Mouse (Mus musculus) CH12.LX (cell line): ENCODE data around the gene Spsb4. TPM values are rescaled to one million over a fixed set of nuclear protein-coding genes. Genes with fewer than 3 reads are reported as not detected.

Experiments
- DNase-seq: peaks from one replicate; pipeline ENCODE4 v3.0.0-alpha.2; 2013; ENCODE audit errors: extremely low read depth
- H3K27ac ChIP-seq: 2 replicates; pipeline ENCODE4 v1.5.1; 2012; ENCODE audit warnings: low read depth, mild to moderate bottlenecking, control low read depth, moderate library complexity; ENCODE audit not compliant: insufficient read depth
- H3K27me3 ChIP-seq: replicated peaks from 2 replicates; pipeline ENCODE3; 2012; ENCODE audit warnings: inconsistent platforms
- H3K36me3 ChIP-seq, 2 experiments: replicated peaks in 1 of 2; 2 replicates each; pipeline versions ENCODE3 to v1.6.1; 2012; ENCODE audit warnings: inconsistent platforms in 1 of 2, low read length in 1 of 2, mild to moderate bottlenecking in 1 of 2, mixed read lengths in 1 of 2, moderate library complexity in 1 of 2; ENCODE audit not compliant: control insufficient read depth in 1 of 2, insufficient read depth in 1 of 2
- H3K4me1 ChIP-seq, 2 experiments: 2 replicates each; pipeline ENCODE4 v1.6.1; 2012; ENCODE audit warnings: inconsistent platforms in 1 of 2, moderate library complexity in 1 of 2; ENCODE audit not compliant: insufficient read depth in 2 of 2, control insufficient read depth in 1 of 2
- H3K4me2 ChIP-seq: 2 replicates; pipeline ENCODE4 v1.6.1; 2012; ENCODE audit warnings: low read depth, mild to moderate bottlenecking, control low read depth; ENCODE audit not compliant: poor library complexity, insufficient read depth, severe bottlenecking
- H3K4me3 ChIP-seq, 3 experiments: fragments of 150-350 bp in 1 of 3; sonication (generic) in 1 of 3; replicated peaks in 1 of 3; 2 replicates each; pipeline versions ENCODE3 to v1.5.1; 2011 to 2012; ENCODE audit warnings: low read depth in 2 of 3, low read length in 2 of 3, mild to moderate bottlenecking in 2 of 3, moderate library complexity in 2 of 3, control low read depth in 1 of 3, improper control_type of control experiment in 1 of 3, inconsistent platforms in 1 of 3, mixed read lengths in 1 of 3; ENCODE audit not compliant: poor library complexity in 1 of 3
- H3K79me2 ChIP-seq: replicated peaks from 2 replicates; pipeline ENCODE4 v1.6.1; 2012; ENCODE audit warnings: mild to moderate bottlenecking, moderate library complexity; ENCODE audit not compliant: control insufficient read depth, poor library complexity, insufficient read depth, severe bottlenecking; ENCODE audit errors: extremely low read depth
- H3K9ac ChIP-seq: 2 replicates; pipeline ENCODE4 v1.6.1; 2012; ENCODE audit warnings: low read depth, mild to moderate bottlenecking, control low read depth, moderate library complexity; ENCODE audit not compliant: insufficient read depth
- H3K9me3 ChIP-seq: replicated peaks from 2 replicates; pipeline ENCODE3; 2012; ENCODE audit warnings: low read length, inconsistent platforms, mixed read lengths
- BHLHE40 ChIP-seq: IDR thresholded peaks from 2 replicates; pipeline ENCODE4 v1.6.1; 2011; ENCODE audit warnings: mild to moderate bottlenecking, low read depth, low read length, improper control_type of control experiment
- HCFC1 ChIP-seq: IDR thresholded peaks from 2 replicates; pipeline ENCODE4 v1.6.1; 2012; ENCODE audit warnings: low read depth, mild to moderate bottlenecking, inconsistent platforms, low read length, improper control_type of control experiment
- JUND ChIP-seq: conservative IDR thresholded peaks from 2 replicates; pipeline ENCODE4 v1.6.1; 2011; ENCODE audit warnings: low read depth, low read length, improper control_type of control experiment
- KAT2A ChIP-seq: IDR thresholded peaks from 2 replicates; pipeline ENCODE4 v1.6.1; 2012; ENCODE audit warnings: low read length, improper control_type of control experiment, inconsistent platforms; ENCODE audit not compliant: insufficient replicate concordance
- MAFK ChIP-seq: IDR thresholded peaks from 2 replicates; pipeline ENCODE4 v1.6.1; 2011; ENCODE audit warnings: low read length, improper control_type of control experiment; ENCODE audit not compliant: insufficient replicate concordance
- MEF2A ChIP-seq: IDR thresholded peaks from 2 replicates; pipeline ENCODE4 v1.6.1; 2014; ENCODE audit warnings: low read depth, mild to moderate bottlenecking, inconsistent platforms, low read length, improper control_type of control experiment, borderline replicate concordance
- MXI1 ChIP-seq: IDR thresholded peaks from 2 replicates; pipeline ENCODE4 v1.6.1; 2011; ENCODE audit warnings: mild to moderate bottlenecking, low read depth, low read length, improper control_type of control experiment
- NRF1 ChIP-seq: IDR thresholded peaks from 2 replicates; pipeline ENCODE4 v1.6.1; 2014; ENCODE audit warnings: low read depth, mild to moderate bottlenecking, inconsistent platforms, low read length, improper control_type of control experiment, moderate library complexity
- RAD21 ChIP-seq: IDR thresholded peaks from 2 replicates; pipeline ENCODE4 v1.6.1; 2011; ENCODE audit warnings: low read depth, mild to moderate bottlenecking, low read length, improper control_type of control experiment, moderate library complexity
- SMC3 ChIP-seq: IDR thresholded peaks from 2 replicates; pipeline ENCODE4 v1.6.1; 2011; ENCODE audit warnings: low read depth, low read length, improper control_type of control experiment
- USF1 ChIP-seq: IDR thresholded peaks from 2 replicates; pipeline ENCODE4 v1.6.1; 2014; ENCODE audit warnings: low read depth, mild to moderate bottlenecking, inconsistent platforms, low read length, improper control_type of control experiment
- ZC3H11A ChIP-seq: IDR thresholded peaks from 2 replicates; pipeline ENCODE4 v1.6.1; 2012; ENCODE audit warnings: low read depth, mild to moderate bottlenecking, inconsistent platforms, low read length, improper control_type of control experiment
- ZKSCAN1 ChIP-seq: IDR thresholded peaks from 2 replicates; pipeline ENCODE4 v1.6.1; 2012; ENCODE audit warnings: low read depth, inconsistent platforms, low read length, improper control_type of control experiment, borderline replicate concordance
- ZMIZ1 ChIP-seq: IDR thresholded peaks from 2 replicates; pipeline ENCODE4 v1.6.1; 2012; ENCODE audit warnings: low read depth, mild to moderate bottlenecking, inconsistent platforms, low read length, improper control_type of control experiment
- dilution Hi-C: fragments of 300-500 bp; cut with MboI; formaldehyde crosslinking; loops from 2 replicates; pipeline ENCODE4 v1.14.3; 2020; ENCODE audit warnings: low sequenced_read_pairs; ENCODE audit not compliant: extremely low pct_unique_long_range_greater_than_20kb, extremely low pct_ligation_motif_present
- in situ Hi-C: fragments of 300-500 bp; cut with MboI; formaldehyde crosslinking; loops from 3 replicates; pipeline ENCODE4 v1.14.3; 2019; ENCODE audit warnings: low sequenced_read_pairs, low pct_ligation_motif_present, low pct_unique_long_range_greater_than_20kb, mixed read lengths
- polyA plus RNA-seq: library from polyadenylated mRNA; unstranded; fragments of >175 nt; gene quantifications from 2 replicates; pipeline ENCODE4 v1.2.1, GENCODE M21; 2012; ENCODE audit warnings: low read depth; ENCODE audit not compliant: insufficient read length
- total RNA-seq, 2 experiments: library from RNA; depleted of rRNA; stranded (reverse); fragments of 300-350 nt in 1 of 2; fragments of >200 nt in 1 of 2; gene quantifications; 2 replicates each; pipeline ENCODE4 v1.2.3; 2012 to 2014

The Spsb4 gene
- total and polyA plus RNA-seq, 3 experiments = not detected

GRCm38 (mm10) chr9:96953443-96953842, 65.2 kb downstream of the Spsb4 start:
- no peak for TF ChIP-seq MEF2A
- no peak for TF ChIP-seq MAFK
- TF ChIP-seq JUND = no peak
- no peak for TF ChIP-seq ZMIZ1
- TF ChIP-seq NRF1 = no peak
- no peaks in the 10 kb centered on the region for H3K4me1 ChIP-seq

GRCm38 (mm10) chr9:96952310-96952975, 66.2 kb downstream of the Spsb4 start:
- TF ChIP-seq BHLHE40 (no peak), ZKSCAN1 (no peak), SMC3 (no peak), RAD21 (no peak), HCFC1 (no peak)
- dilution Hi-C loops (no loop called here), in situ Hi-C loops (no loop called here)
- Histone ChIP-seq H3K36me3 (no peaks in the 10 kb centered on the region), H3K27me3 (peaks cover 34% of the 10 kb centered on the region), H3K27ac (no peak overlapping the region), H3K4me3 (no peak overlapping the region), H3K9ac (no peak overlapping the region), H3K4me1 (no peaks in the 10 kb centered on the region), H3K4me2 (no peak overlapping the region), H3K9me3 (no peaks in the 10 kb centered on the region), H3K79me2 (no peaks in the 10 kb centered on the region)
- DNase-seq = no peak

More at GRCm38 (mm10) chr9:96953443-96953842, 65.2 kb downstream of the Spsb4 start:
- Histone ChIP-seq H3K79me2 (no peaks in the 10 kb centered on the region), H3K27ac (no peak overlapping the region), H3K4me2 (no peak overlapping the region), H3K9ac (no peak overlapping the region), H3K9me3 (no peaks in the 10 kb centered on the region), H3K27me3 (peaks cover 35% of the 10 kb centered on the region), H3K4me3 (no peak overlapping the region), H3K36me3 (no peaks in the 10 kb centered on the region)
- no peak for DNase-seq
- dilution Hi-C loops (no loop called here), in situ Hi-C loops (no loop called here)

GRCm38 (mm10) chr9:96949551-96949950, 69.1 kb downstream of the Spsb4 start:
- Histone ChIP-seq H3K79me2 (no peaks in the 10 kb centered on the region), H3K36me3 (no peaks in the 10 kb centered on the region), H3K9ac (no peak overlapping the region), H3K4me2 (no peak overlapping the region), H3K27me3 (peaks cover 25% of the 10 kb centered on the region), H3K9me3 (no peaks in the 10 kb centered on the region), H3K4me3 (no peak overlapping the region), H3K27ac (no peak overlapping the region), H3K4me1 (no peaks in the 10 kb centered on the region)
- in situ Hi-C loops = no loop called here
- DNase-seq = no peak
- TF ChIP-seq HCFC1 (no peak), KAT2A (no peak), USF1 (no peak), MXI1 (no peak), RAD21 (no peak), ZC3H11A (no peak)
- dilution Hi-C loops = no loop called here
